Mouse (Mus musculus) hindbrain, embryonic 15.5 days (tissue): ENCODE data around the gene Pde4b. TPM values are rescaled to one million over a fixed set of nuclear protein-coding genes. Genes with fewer than 3 reads are reported as not detected.
"Not testable (repeated sequence)": the region's sequence is repeated elsewhere in the genome, so short reads cannot be mapped to it uniquely, and the experiment has no call there.

Experiments
- ATAC-seq: fragments of 200-750 bp; cut with Nextera tagmentation; 2 replicates; pipeline ENCODE4 v1.8.0; 2017; ENCODE audit warnings: low read depth, moderate number of reproducible peaks, moderate TSS enrichment; ENCODE audit not compliant: low FRiP score
- H3K27ac ChIP-seq: fragments of 300-500 bp; sonication (generic); replicated peaks from 2 replicates; pipeline ENCODE4 v1.5.1; 2015; ENCODE audit warnings: mild to moderate bottlenecking, inconsistent platforms
- H3K27me3 ChIP-seq: fragments of 300-500 bp; sonication (generic); 2 replicates; pipeline ENCODE4 v1.6.1; 2015; ENCODE audit warnings: control low read depth, inconsistent platforms
- H3K36me3 ChIP-seq: fragments of 300-500 bp; sonication (generic); 2 replicates; pipeline ENCODE4 v1.6.1; 2015; ENCODE audit warnings: control low read depth, inconsistent platforms
- H3K4me1 ChIP-seq: fragments of 300-500 bp; sonication (generic); replicated peaks from 2 replicates; pipeline ENCODE4 v1.6.1; 2015; ENCODE audit warnings: control low read depth, inconsistent platforms
- H3K4me2 ChIP-seq: fragments of 300-500 bp; sonication (generic); 2 replicates; pipeline ENCODE4 v1.6.1; 2015; ENCODE audit warnings: moderate library complexity, mild to moderate bottlenecking, inconsistent platforms
- H3K4me3 ChIP-seq: fragments of 300-500 bp; sonication (generic); 2 replicates; pipeline ENCODE4 v1.5.1; 2015; ENCODE audit warnings: mild to moderate bottlenecking, inconsistent platforms
- H3K9ac ChIP-seq: fragments of 300-500 bp; sonication (generic); 2 replicates; pipeline ENCODE4 v1.6.1; 2015; ENCODE audit warnings: inconsistent platforms
- H3K9me3 ChIP-seq: fragments of 300-500 bp; sonication (generic); 2 replicates; pipeline ENCODE4 v1.6.1; 2016; ENCODE audit warnings: control low read depth, inconsistent platforms
- WGBS: fragments of 180-500 bp; shearing (Covaris S2); methylation state at CpG from one replicate; pipeline ENCODE4 v1.1.7; 2015; 5-methylcytosine and 5-hydroxymethylcytosine counted together
- polyA plus RNA-seq: library from polyadenylated mRNA; unstranded; fragments of >200 nt; fragmentation: Nextera tagmentation; extraction: Ambion mirVana; gene quantifications from 2 replicates; pipeline ENCODE4 v1.2.1, GENCODE M21; 2015

Gene Pde4b
- polyA plus RNA-seq, result 44.0 TPM in 2 replicates

- WGBS, result 9% methylated on average over 11 of the region's 11 CpGs
- peak within 1 kb of the TSS; percentile 78 for H3K4me3 ChIP-seq
- no peaks in the 10 kb centered on the region for H3K36me3 ChIP-seq
- H3K9ac ChIP-seq, result peak within 1 kb of the TSS; percentile 65
- no peaks in the 10 kb centered on the region for H3K9me3 ChIP-seq
- peak within 1 kb of the TSS; percentile 96 for H3K4me2 ChIP-seq
- ATAC-seq, result peak; percentile 59
- H3K4me1 ChIP-seq, result peaks cover 15% of the 10 kb centered on the region
- peak within 1 kb of the TSS; percentile 72 for H3K27ac ChIP-seq
- no peaks in the 10 kb centered on the region for H3K27me3 ChIP-seq
Measured at GRCm38 (mm10) chr4:102087091-102087565, at the start of gene Pde4b. TSS of gene Pde4b (plus strand) at chr4:102087543.

DNA sequence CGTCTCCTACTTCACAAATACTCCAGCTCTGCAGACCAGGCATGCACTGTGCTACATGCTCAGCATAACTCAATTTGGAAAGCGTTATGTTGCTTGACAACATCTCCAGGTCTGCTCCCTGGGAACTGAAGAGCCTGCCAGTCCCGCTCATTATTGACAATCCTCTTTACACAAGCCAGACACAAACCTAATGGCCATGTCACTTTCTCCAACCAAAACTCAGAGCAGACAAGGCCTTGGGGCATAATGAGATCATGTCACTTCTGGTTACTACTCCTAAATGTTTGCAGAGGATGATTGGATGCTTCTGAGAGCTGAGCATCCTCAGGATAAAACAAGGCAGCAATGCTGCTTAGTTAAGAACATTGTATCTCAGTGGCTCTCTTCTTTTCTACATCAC is 47.2 kb upstream of the Pde4b start:
- WGBS, result 76% methylated on average over 3 of the region's 3 CpGs
- no peak for ATAC-seq

GRCm38 (mm10) chr4:102045183-102046140 is 41.9 kb upstream of the Pde4b start:
- Histone ChIP-seq H3K4me2 (no peak overlapping the region), H3K9ac (no peak overlapping the region), H3K27ac (no peak overlapping the region), H3K9me3 (no peaks in the 10 kb centered on the region), H3K4me1 (no peaks in the 10 kb centered on the region), H3K27me3 (no peaks in the 10 kb centered on the region), H3K4me3 (no peak overlapping the region), H3K36me3 (no peaks in the 10 kb centered on the region)
- ATAC-seq, result no peak
- 79% methylated on average over 6 of the region's 6 CpGs for WGBS

More for the DNA sequence above, 47.2 kb upstream of the Pde4b start:
- Histone ChIP-seq H3K27me3 (no peaks in the 10 kb centered on the region), H3K27ac (no peak overlapping the region), H3K36me3 (no peaks in the 10 kb centered on the region), H3K9me3 (no peaks in the 10 kb centered on the region), H3K4me3 (no peak overlapping the region), H3K9ac (no peak overlapping the region), H3K4me2 (no peak overlapping the region), H3K4me1 (no peaks in the 10 kb centered on the region)

DNA sequence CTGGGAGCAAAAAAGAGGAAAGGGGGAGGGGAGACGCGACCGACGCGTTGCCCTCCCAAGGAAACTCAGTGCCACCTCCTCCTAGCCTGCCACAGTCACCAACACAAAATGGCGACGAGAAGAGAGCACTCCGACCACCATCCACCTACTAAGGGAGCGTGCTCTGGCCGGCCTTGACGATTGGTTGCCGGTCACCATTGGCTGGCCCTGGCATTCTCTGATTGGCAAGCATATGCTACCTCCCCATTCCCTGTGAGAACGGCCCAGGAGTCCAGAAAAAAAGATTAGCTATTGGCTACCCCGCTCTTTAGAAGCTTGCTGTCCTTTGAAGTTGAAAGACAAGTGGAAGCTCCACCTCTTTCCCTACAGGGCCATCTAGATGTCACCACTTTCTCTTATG is 38.0 kb upstream of the Pde4b start:
- not testable (repeated sequence) for H3K9ac ChIP-seq, H3K27ac ChIP-seq, H3K9me3 ChIP-seq, H3K4me2 ChIP-seq, H3K36me3 ChIP-seq, H3K4me1 ChIP-seq, H3K27me3 ChIP-seq, H3K4me3 ChIP-seq
- 94% methylated on average over 14 of the region's 14 CpGs for WGBS
- peak; percentile 73; the same call in 1 of the 2 replicates for ATAC-seq

DNA sequence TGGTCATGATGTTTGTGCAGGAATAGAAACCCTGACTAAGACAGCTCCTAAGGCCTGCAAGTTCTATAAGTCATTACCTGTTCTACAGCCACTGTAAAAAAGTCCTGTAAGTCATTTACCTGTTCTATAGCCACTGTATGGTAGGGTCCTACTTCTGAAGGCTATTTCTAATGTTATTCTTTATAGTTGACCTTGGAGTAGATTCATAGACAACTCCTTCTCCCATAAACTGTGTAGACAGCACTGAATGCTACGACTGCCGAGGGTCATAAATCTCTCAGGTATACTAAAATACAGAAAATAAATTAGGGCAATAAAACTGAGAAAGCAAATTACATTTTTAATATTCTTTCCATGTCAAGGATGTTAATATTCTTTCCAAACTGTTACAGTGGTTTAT is 26.0 kb upstream of the Pde4b start:
- no peak overlapping the region for H3K9ac ChIP-seq
- H3K4me1 ChIP-seq, result no peaks in the 10 kb centered on the region
- H3K4me3 ChIP-seq, result no peak overlapping the region
- H3K36me3 ChIP-seq, result no peaks in the 10 kb centered on the region
- H3K9me3 ChIP-seq, result no peaks in the 10 kb centered on the region
- no peak overlapping the region for H3K27ac ChIP-seq
- WGBS, result 90% methylated on average over 2 of the region's 2 CpGs
- no peak for ATAC-seq
- no peaks in the 10 kb centered on the region for H3K27me3 ChIP-seq
- no peak overlapping the region for H3K4me2 ChIP-seq

DNA sequence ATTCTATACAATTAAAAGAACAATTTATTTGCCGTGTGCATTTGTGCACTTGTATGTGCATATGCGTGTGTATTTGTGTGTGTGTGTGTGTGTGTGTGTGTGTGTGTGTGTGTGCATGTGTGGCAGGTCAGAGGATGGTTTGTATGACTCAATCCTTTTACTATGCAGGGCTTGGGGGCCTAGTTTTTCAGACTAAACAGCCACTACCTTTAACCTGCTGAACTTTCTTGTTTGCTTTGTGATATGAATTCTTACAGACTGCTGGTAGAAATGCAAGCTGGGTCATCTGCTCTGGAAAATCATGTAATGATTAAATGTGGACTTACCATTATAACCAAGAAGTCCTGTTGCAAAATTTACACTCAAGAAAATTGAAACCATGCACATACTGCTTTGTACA is 18.0 kb upstream of the Pde4b start:
- Histone ChIP-seq H3K27ac (no peak overlapping the region), H3K9ac (no peak overlapping the region), H3K4me2 (no peak overlapping the region), H3K4me3 (no peak overlapping the region), H3K36me3 (no peaks in the 10 kb centered on the region), H3K27me3 (no peaks in the 10 kb centered on the region), H3K4me1 (no peaks in the 10 kb centered on the region), H3K9me3 (no peaks in the 10 kb centered on the region)
- 92% methylated on average over 2 of the region's 2 CpGs for WGBS
- no peak for ATAC-seq

DNA sequence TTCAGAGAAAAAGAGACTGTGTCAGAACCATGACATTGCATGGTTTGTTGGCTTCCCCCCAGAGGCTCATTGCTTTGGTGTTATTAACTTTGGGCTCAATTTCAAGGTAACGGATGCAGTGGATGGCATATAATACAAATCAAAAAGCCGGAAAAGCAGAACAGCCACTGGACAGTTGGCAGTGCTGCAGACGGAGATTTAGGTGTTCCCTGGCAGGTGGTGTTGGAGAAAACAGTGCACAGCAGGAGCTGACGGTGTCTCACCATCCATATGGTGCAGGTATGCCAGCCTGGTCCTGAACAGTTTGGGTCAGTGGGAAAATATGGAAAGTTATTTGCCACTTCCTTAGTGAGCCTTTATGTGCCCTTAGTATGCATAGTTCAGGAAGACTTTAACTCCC is 1.0 kb upstream of the Pde4b start:
- Histone ChIP-seq H3K4me2 (0 out of 2 replicates have a peak overlapping the region, but pooled peaks have one; percentile 96), H3K36me3 (no peaks in the 10 kb centered on the region), H3K27me3 (no peaks in the 10 kb centered on the region), H3K4me3 (no peak overlapping the region), H3K9ac (no peak overlapping the region), H3K9me3 (no peaks in the 10 kb centered on the region), H3K27ac (no peak overlapping the region), H3K4me1 (peaks cover 15% of the 10 kb centered on the region)
- no peak for ATAC-seq
- WGBS, result 57% methylated on average over 4 of the region's 4 CpGs

- H3K9ac ChIP-seq, result peak overlapping the region; percentile 65
- H3K4me1 ChIP-seq, result peaks cover 15% of the 10 kb centered on the region
- no peaks in the 10 kb centered on the region for H3K36me3 ChIP-seq
- peak overlapping the region; percentile 96 for H3K4me2 ChIP-seq
- peak overlapping the region; percentile 78 for H3K4me3 ChIP-seq
- H3K27ac ChIP-seq, result peak overlapping the region; percentile 72
- under 1% methylated on average over 64 of the region's 64 CpGs for WGBS
- no peaks in the 10 kb centered on the region for H3K27me3 ChIP-seq
- H3K9me3 ChIP-seq, result no peaks in the 10 kb centered on the region
- peak; percentile 87 for ATAC-seq
Measured at GRCm38 (mm10) chr4:102087566-102088234, 357 bp downstream of the Pde4b start.

GRCm38 (mm10) chr4:102088235-102088867 is 1.0 kb downstream of the Pde4b start:
- peak; percentile 68 for ATAC-seq
- Histone ChIP-seq H3K4me2 (peak overlapping the region; percentile 96), H3K36me3 (no peaks in the 10 kb centered on the region), H3K27ac (peak overlapping the region; percentile 72; the same call in 1 of the 2 replicates), H3K4me3 (peak overlapping the region; percentile 78), H3K9me3 (no peaks in the 10 kb centered on the region), H3K4me1 (peaks cover 15% of the 10 kb centered on the region), H3K27me3 (no peaks in the 10 kb centered on the region), H3K9ac (peak overlapping the region; percentile 65)
- 25% methylated on average over 15 of the region's 15 CpGs for WGBS

GRCm38 (mm10) chr4:102095851-102096250 is 8.5 kb downstream of the Pde4b start:
- Histone ChIP-seq H3K4me2 (no peak overlapping the region), H3K36me3 (no peaks in the 10 kb centered on the region), H3K9ac (no peak overlapping the region), H3K27ac (no peak overlapping the region), H3K9me3 (no peaks in the 10 kb centered on the region), H3K4me1 (no peaks in the 10 kb centered on the region), H3K27me3 (no peaks in the 10 kb centered on the region), H3K4me3 (no peak overlapping the region)
- ATAC-seq, result no peak
- WGBS, result 94% methylated on average over 2 of the region's 2 CpGs

- Histone ChIP-seq H3K9me3 (no peaks in the 10 kb centered on the region), H3K36me3 (no peaks in the 10 kb centered on the region), H3K4me1 (no peaks in the 10 kb centered on the region), H3K4me2 (no peak overlapping the region), H3K27ac (no peak overlapping the region), H3K27me3 (no peaks in the 10 kb centered on the region), H3K4me3 (no peak overlapping the region), H3K9ac (no peak overlapping the region)
- ATAC-seq, result no peak
- WGBS, result 88% methylated on average over 4 of the region's 4 CpGs
Measured at GRCm38 (mm10) chr4:102102241-102102640, 14.9 kb downstream of the Pde4b start.
